Mouse (Mus musculus) frontal cortex, postnatal 36 days (tissue): Measurements from ENCODE around the gene Sp9.

Source experiments
- DNase-seq, 2 experiments: peaks; one replicate each; pipeline ENCODE4 v3.0.0; 2022; ENCODE audit warnings: low spot score in 2 of 2

Gene Sp9

GRCm38 (mm10) chr2:73274119-73274920 is 2.6 kb downstream of the Sp9 start:
- DNase-seq, result peak in 1 of 2 experiments; percentile 25

- DNase-seq, result no peak
Observed at GRCm38 (mm10) chr2:73275261-73276040, 3.7 kb downstream of the Sp9 start.

- peak in 1 of 2 experiments; percentile 30 for DNase-seq
Observed at GRCm38 (mm10) chr2:73276141-73276571, 4.4 kb downstream of the Sp9 start.

- DNase-seq, result no peak
Observed at GRCm38 (mm10) chr2:73277021-73277708, 5.4 kb downstream of the Sp9 start.

GRCm38 (mm10) chr2:73277709-73278075 is 6.0 kb downstream of the Sp9 start:
- DNase-seq, result peak; percentile 35 to 36

- peak; percentile 85 to 88 for DNase-seq
Observed at GRCm38 (mm10) chr2:73278131-73278854, 6.6 kb downstream of the Sp9 start.

GRCm38 (mm10) chr2:73278869-73279268 is 7.1 kb downstream of the Sp9 start:
- DNase-seq, result no peak

GRCm38 (mm10) chr2:73279271-73280038 is 7.7 kb downstream of the Sp9 start:
- no peak for DNase-seq

- DNase-seq, result no peak
Observed at GRCm38 (mm10) chr2:73280356-73281047, 8.8 kb downstream of the Sp9 start.

GRCm38 (mm10) chr2:73281048-73281661 is 9.4 kb downstream of the Sp9 start:
- no peak for DNase-seq

- no peak for DNase-seq
Observed at GRCm38 (mm10) chr2:73281707-73282106, 10.0 kb downstream of the Sp9 start.

- DNase-seq, result peak in 1 of 2 experiments; percentile 33
Observed at GRCm38 (mm10) chr2:73285630-73286029, 13.9 kb downstream of the Sp9 start.

GRCm38 (mm10) chr2:73291130-73291529 is 19.4 kb downstream of the Sp9 start:
- DNase-seq, result no peak

GRCm38 (mm10) chr2:73295023-73295422 is 23.3 kb downstream of the Sp9 start:
- no peak for DNase-seq

GRCm38 (mm10) chr2:73298154-73298553 is 26.4 kb downstream of the Sp9 start:
- no peak for DNase-seq

GRCm38 (mm10) chr2:73298841-73299240 is 27.1 kb downstream of the Sp9 start:
- no peak for DNase-seq

GRCm38 (mm10) chr2:73301979-73302378 is 30.3 kb downstream of the Sp9 start:
- DNase-seq, result no peak

- no peak for DNase-seq
Observed at GRCm38 (mm10) chr2:73302722-73303121, 31.0 kb downstream of the Sp9 start.

GRCm38 (mm10) chr2:73304506-73304905 is 32.8 kb downstream of the Sp9 start:
- no peak for DNase-seq

GRCm38 (mm10) chr2:73306006-73306405 is 34.3 kb downstream of the Sp9 start:
- no peak for DNase-seq
